Mouse (Mus musculus) bone marrow macrophage, adult 2 months (primary cell): ENCODE data around the gene Hexim1.

ENCODE experiments used
- CTCF ChIP-seq: IDR thresholded peaks from 2 replicates; pipeline ENCODE4 v1.5.1; 2012; ENCODE audit warnings: low read depth, mild to moderate bottlenecking, low read length, moderate library complexity
- POLR2A ChIP-seq: IDR thresholded peaks from 2 replicates; pipeline ENCODE4 v1.6.1; 2012; ENCODE audit warnings: mild to moderate bottlenecking, low read depth, low read length, borderline replicate concordance

GRCm38 (mm10) chr11:103141944-103142255, 25.9 kb downstream of the Hexim1 start:
- TF ChIP-seq CTCF: no peak
- no peak for TF ChIP-seq POLR2A
